Comparison of ENCODE assay signal across 8 mouse cellular contexts in the genomic region with DNA sequence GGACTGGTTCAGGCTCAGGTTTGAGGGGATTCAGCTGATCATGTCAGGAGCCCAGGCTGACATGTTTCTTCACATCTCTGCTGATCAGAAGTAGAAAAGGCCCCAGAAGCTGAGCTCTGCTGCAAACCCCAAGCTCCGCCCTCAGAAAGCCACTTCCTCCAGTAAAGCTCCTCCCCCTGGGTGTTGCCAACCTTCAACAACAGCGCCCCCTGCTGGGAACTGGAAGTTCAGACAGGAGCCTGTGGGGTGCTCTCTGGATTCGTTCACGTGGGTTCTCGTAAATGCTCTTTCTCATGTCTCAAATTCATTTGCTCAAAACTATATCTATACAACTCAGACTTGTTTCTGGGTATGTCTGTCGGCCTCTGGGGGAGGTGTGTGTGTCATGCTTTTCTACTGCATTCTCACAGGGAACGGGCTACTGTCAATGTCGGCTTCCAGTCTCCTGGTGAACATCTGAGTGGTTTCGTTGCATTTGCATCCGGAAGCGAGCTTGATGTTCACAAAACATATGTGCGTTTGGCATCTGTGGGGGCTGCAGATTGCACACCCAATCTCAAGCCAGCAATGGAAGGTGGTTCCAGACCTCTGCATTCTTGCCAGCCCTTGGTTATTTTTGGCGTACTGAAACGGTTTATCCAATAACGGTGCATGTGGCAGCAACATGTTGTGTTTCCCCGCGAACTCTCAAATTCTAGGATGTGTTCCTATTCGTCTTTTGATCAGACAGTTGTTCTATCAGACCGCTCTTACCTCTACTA.
DNase-seq lines count a peak whose midpoint lies in the region; ATAC-seq and TF ChIP-seq lines count a peak whose summit lies in the region.

No protein-coding gene starts in this region.

- no peak overlapping the region for H3K9ac ChIP-seq in hindbrain, embryonic 11.5 days (ENCODE audit: low read depth, low read length)
- no peak overlapping the region for H3K9ac ChIP-seq in hindbrain, embryonic 12.5 days
- H3K9ac ChIP-seq in neural tube, embryonic 11.5 days (ENCODE audit: low read length) = no peak overlapping the region

- peak; percentile 77 for TF ChIP-seq CTCF in E14TG2a.4 (conservative IDR thresholded peaks at IDR 0.05; ENCODE audit: low read length)
- peak; percentile 38; the same call in 1 of the 2 replicates for TF ChIP-seq CTCF in bone marrow macrophage, adult 2 months (IDR thresholded peaks at IDR 0.05; ENCODE audit: low read depth, low read length)

- TF ChIP-seq POLR2A in bone marrow macrophage, adult 2 months (IDR thresholded peaks at IDR 0.05; ENCODE audit: borderline replicate concordance, low read depth, low read length) = no peak

- H3K4me3 ChIP-seq in hindbrain, embryonic 11.5 days (ENCODE audit: low read depth, low read length) = no peak overlapping the region
- H3K4me3 ChIP-seq in hindbrain, embryonic 12.5 days = no peak overlapping the region
- H3K4me3 ChIP-seq in E14TG2a.4 (replicated peaks; ENCODE audit: low read length) = peak overlapping the region; percentile 48
- no peak overlapping the region for H3K4me3 ChIP-seq in bone marrow macrophage, adult 2 months (ENCODE audit: insufficient read depth, low read length)
- H3K4me3 ChIP-seq in neural tube, embryonic 11.5 days (ENCODE audit: low read depth, low read length) = no peak overlapping the region

- WGBS in hindbrain, embryonic 11.5 days = 81% methylated on average over 19 of the region's 19 CpGs
- WGBS in hindbrain, embryonic 12.5 days = 85% methylated on average over 19 of the region's 19 CpGs
- 83% methylated on average over 19 of the region's 19 CpGs for WGBS in neural tube, embryonic 11.5 days

- no peak overlapping the region for H3K4me2 ChIP-seq in hindbrain, embryonic 11.5 days (replicated peaks; ENCODE audit: low read depth, low read length)
- H3K4me2 ChIP-seq in hindbrain, embryonic 12.5 days (replicated peaks) = no peak overlapping the region
- no peak overlapping the region for H3K4me2 ChIP-seq in neural tube, embryonic 11.5 days (ENCODE audit: low read depth)

- H3K27me3 ChIP-seq in hindbrain, embryonic 11.5 days (ENCODE audit: control insufficient read depth, insufficient read depth, low read length) = no peaks in the 10 kb centered on the region
- no peaks in the 10 kb centered on the region for H3K27me3 ChIP-seq in hindbrain, embryonic 12.5 days
- peaks cover 30% of the 10 kb centered on the region for H3K27me3 ChIP-seq in E14TG2a.4 (ENCODE audit: insufficient read depth, low read length)
- H3K27me3 ChIP-seq in neural tube, embryonic 11.5 days (ENCODE audit: control insufficient read depth, insufficient read depth, low read length) = no peaks in the 10 kb centered on the region

- H3K36me3 ChIP-seq in hindbrain, embryonic 11.5 days (ENCODE audit: control insufficient read depth, insufficient read depth, low read length) = no peaks in the 10 kb centered on the region
- no peaks in the 10 kb centered on the region for H3K36me3 ChIP-seq in hindbrain, embryonic 12.5 days
- H3K36me3 ChIP-seq in E14TG2a.4 (ENCODE audit: insufficient read depth, low read length) = no peaks in the 10 kb centered on the region
- no peaks in the 10 kb centered on the region for H3K36me3 ChIP-seq in neural tube, embryonic 11.5 days (ENCODE audit: control insufficient read depth, insufficient read depth, low read length)

- no peak for ATAC-seq in hindbrain, embryonic 11.5 days (ENCODE audit: low FRiP score)
- ATAC-seq in hindbrain, embryonic 12.5 days (ENCODE audit: low FRiP score) = no peak
- ATAC-seq in neural tube, embryonic 11.5 days (ENCODE audit: insufficient read depth, low FRiP score, low TSS enrichment) = no peak

- DNase-seq in hindbrain, embryonic 11.5 days (ENCODE audit: low spot score) = peak; percentile 73
- peak; percentile 20 to 45 for DNase-seq in layer of hippocampus, adult 18-20 months (ENCODE audit: low spot score in 2 of 2)
- DNase-seq in neural tube, embryonic 11.5 days (ENCODE audit: low spot score) = peak; percentile 62
- DNase-seq in urinary bladder, postnatal 14 days (ENCODE audit: low spot score) = peak; percentile 44
- no peak for DNase-seq in spleen, postnatal 36 days (ENCODE audit: low spot score in 2 of 2)

- H3K27ac ChIP-seq in hindbrain, embryonic 11.5 days (ENCODE audit: low read depth, low read length) = no peak overlapping the region
- no peak overlapping the region for H3K27ac ChIP-seq in hindbrain, embryonic 12.5 days
- H3K27ac ChIP-seq in bone marrow macrophage, adult 2 months (ENCODE audit: insufficient read depth, low read depth, low read length) = no peak overlapping the region
- no peak overlapping the region for H3K27ac ChIP-seq in neural tube, embryonic 11.5 days (ENCODE audit: low read depth, low read length)

- no peaks in the 10 kb centered on the region for H3K4me1 ChIP-seq in hindbrain, embryonic 11.5 days (replicated peaks; ENCODE audit: control insufficient read depth, insufficient read depth, low read length)
- peaks cover 6% of the 10 kb centered on the region; the same call in 1 of the 2 replicates for H3K4me1 ChIP-seq in hindbrain, embryonic 12.5 days
- peaks cover 24% of the 10 kb centered on the region for H3K4me1 ChIP-seq in E14TG2a.4 (replicated peaks; ENCODE audit: low read depth, low read length)
- H3K4me1 ChIP-seq in bone marrow macrophage, adult 2 months (ENCODE audit: control insufficient read depth, insufficient read depth, low read length) = no peaks in the 10 kb centered on the region
- H3K4me1 ChIP-seq in neural tube, embryonic 11.5 days (ENCODE audit: control insufficient read depth, insufficient read depth, low read length) = peaks cover 6% of the 10 kb centered on the region

- no peaks in the 10 kb centered on the region; the same call in 1 of the 2 replicates for H3K9me3 ChIP-seq in hindbrain, embryonic 11.5 days (ENCODE audit: control insufficient read depth, low read length)
- H3K9me3 ChIP-seq in hindbrain, embryonic 12.5 days (replicated peaks) = no peaks in the 10 kb centered on the region
- peaks cover 4% of the 10 kb centered on the region; the same call in 1 of the 2 replicates for H3K9me3 ChIP-seq in E14TG2a.4 (ENCODE audit: low read length)
- no peaks in the 10 kb centered on the region for H3K9me3 ChIP-seq in neural tube, embryonic 11.5 days (ENCODE audit: control insufficient read depth, low read length)

Comparison
In these comparisons a context has a peak if more than half of its experiments do, and no peak if none do; other contexts are left out.
1. DNase-seq: peak in hindbrain, embryonic 11.5 days (single experiment), layer of hippocampus, adult 18-20 months (2 of 2), neural tube, embryonic 11.5 days (single experiment) and urinary bladder, postnatal 14 days (single experiment); none in spleen, postnatal 36 days (0 of 2).